Mouse (Mus musculus) midbrain, postnatal 0 days (tissue): ENCODE measurements around the gene Pold2. TPM values are rescaled to one million over a fixed set of nuclear protein-coding genes. Genes with fewer than 3 reads are reported as not detected.

Experiments used
- ATAC-seq: fragments of 200-750 bp; cut with Nextera tagmentation; 2 replicates; pipeline ENCODE4 v1.8.0; 2017; ENCODE audit warnings: moderate number of reproducible peaks, mild to moderate bottlenecking, moderate TSS enrichment, moderate library complexity; ENCODE audit not compliant: low FRiP score
- DNase-seq: peaks from one replicate; pipeline ENCODE4 v3.0.0-alpha.2; 2015; ENCODE audit warnings: low spot score
- H3K27ac ChIP-seq: fragments of 300-500 bp; sonication (generic); 2 replicates; pipeline ENCODE4 v1.5.1; 2014; ENCODE audit warnings: low read depth, mild to moderate bottlenecking, low read length, mixed read lengths
- H3K27me3 ChIP-seq: fragments of 300-500 bp; sonication (generic); 2 replicates; pipeline ENCODE4 v1.6.1; 2014; ENCODE audit warnings: low read length, control low read depth, mixed read lengths; ENCODE audit not compliant: insufficient read depth
- H3K36me3 ChIP-seq: fragments of 300-500 bp; sonication (generic); 2 replicates; pipeline ENCODE4 v1.6.1; 2014; ENCODE audit warnings: low read length, control low read depth, mixed read lengths; ENCODE audit not compliant: insufficient read depth
- H3K4me1 ChIP-seq: fragments of 300-500 bp; sonication (generic); 2 replicates; pipeline ENCODE4 v1.6.1; 2014; ENCODE audit warnings: mild to moderate bottlenecking, control low read depth, antibody characterized with exemption, low read length, mixed read lengths; ENCODE audit not compliant: insufficient read depth
- H3K4me2 ChIP-seq: fragments of 300-500 bp; sonication (generic); 2 replicates; pipeline ENCODE4 v1.6.1; 2014; ENCODE audit warnings: low read depth, mild to moderate bottlenecking, low read length, mixed read lengths; ENCODE audit not compliant: poor library complexity, severe bottlenecking
- H3K4me3 ChIP-seq: fragments of 300-500 bp; sonication (generic); 2 replicates; pipeline ENCODE4 v1.5.1; 2014; ENCODE audit warnings: low read depth, mild to moderate bottlenecking, low read length, moderate library complexity
- H3K9ac ChIP-seq: fragments of 300-500 bp; sonication (generic); replicated peaks from 2 replicates; pipeline ENCODE4 v1.6.1; 2014; ENCODE audit warnings: mild to moderate bottlenecking, low read length, moderate library complexity, mixed read lengths; ENCODE audit not compliant: poor library complexity, severe bottlenecking
- H3K9me3 ChIP-seq: fragments of 300-500 bp; sonication (generic); 2 replicates; pipeline ENCODE4 v1.6.1; 2016; ENCODE audit warnings: low read length, control low read depth
- CTCF ChIP-seq: IDR thresholded peaks from 2 replicates; pipeline ENCODE4 v1.5.1; 2016; ENCODE audit warnings: antibody characterized with exemption, mild to moderate bottlenecking
- WGBS: fragments of 180-500 bp; shearing (Covaris S2); extraction: QIAGEN DNeasy Blood & Tissue Kit; methylation state at CpG from one replicate; pipeline ENCODE4 v1.1.7; 2014; 5-methylcytosine and 5-hydroxymethylcytosine counted together
- polyA plus RNA-seq: library from polyadenylated mRNA; unstranded; fragments of >200 nt; fragmentation: Nextera tagmentation; extraction: Ambion mirVana; gene quantifications from 2 replicates; pipeline ENCODE4 v1.2.1, GENCODE M21; 2015
- total RNA-seq: library from RNA; depleted of rRNA; stranded (reverse); fragments of >200 nt; gene quantifications from 2 replicates; pipeline ENCODE4 v1.2.3, GENCODE M21; 2014

The Pold2 gene
- total and polyA plus RNA-seq, 2 experiments from 2014 or later, result 30.3 to 41.1 TPM

GRCm38 (mm10) chr11:5861678-5862393, 16.3 kb downstream of the Pold2 start, which contains the start of gene Aebp1:
Gene Aebp1 (plus strand): TSS chr11:5861947.
- 4% methylated on average over 53 of the region's 59 CpGs for WGBS
- ATAC-seq (0 out of 2 replicates have a peak, but pooled peaks have one; percentile 41), DNase-seq (peak; percentile 9)
- peaks cover 26% of the 10 kb centered on the region for H3K27me3 ChIP-seq
- no peak within 1 kb of the TSS for H3K27ac ChIP-seq
- peak within 1 kb of the TSS; percentile 49 for H3K4me2 ChIP-seq
- H3K9me3 ChIP-seq, result no peaks in the 10 kb centered on the region
- no peak for TF ChIP-seq CTCF
- H3K4me3 ChIP-seq, result peak within 1 kb of the TSS; percentile 34
- H3K4me1 ChIP-seq, result no peaks in the 10 kb centered on the region
- no peak within 1 kb of the TSS for H3K9ac ChIP-seq
- no peaks in the 10 kb centered on the region for H3K36me3 ChIP-seq

- H3K4me3 ChIP-seq, result no peak overlapping the region
- no peak overlapping the region for H3K27ac ChIP-seq
- H3K4me1 ChIP-seq, result no peaks in the 10 kb centered on the region
- peaks cover 26% of the 10 kb centered on the region for H3K27me3 ChIP-seq
- H3K4me2 ChIP-seq, result no peak overlapping the region
- WGBS, result 59% methylated on average over 6 of the region's 6 CpGs
- no peak for TF ChIP-seq CTCF
- H3K9ac ChIP-seq, result no peak overlapping the region
- H3K36me3 ChIP-seq, result no peaks in the 10 kb centered on the region
- H3K9me3 ChIP-seq, result no peaks in the 10 kb centered on the region
- DNase-seq (no peak), ATAC-seq (no peak)
These were observed 17.5 kb downstream of the Pold2 start for GRCm38 (mm10) chr11:5860639-5861038.

DNA sequence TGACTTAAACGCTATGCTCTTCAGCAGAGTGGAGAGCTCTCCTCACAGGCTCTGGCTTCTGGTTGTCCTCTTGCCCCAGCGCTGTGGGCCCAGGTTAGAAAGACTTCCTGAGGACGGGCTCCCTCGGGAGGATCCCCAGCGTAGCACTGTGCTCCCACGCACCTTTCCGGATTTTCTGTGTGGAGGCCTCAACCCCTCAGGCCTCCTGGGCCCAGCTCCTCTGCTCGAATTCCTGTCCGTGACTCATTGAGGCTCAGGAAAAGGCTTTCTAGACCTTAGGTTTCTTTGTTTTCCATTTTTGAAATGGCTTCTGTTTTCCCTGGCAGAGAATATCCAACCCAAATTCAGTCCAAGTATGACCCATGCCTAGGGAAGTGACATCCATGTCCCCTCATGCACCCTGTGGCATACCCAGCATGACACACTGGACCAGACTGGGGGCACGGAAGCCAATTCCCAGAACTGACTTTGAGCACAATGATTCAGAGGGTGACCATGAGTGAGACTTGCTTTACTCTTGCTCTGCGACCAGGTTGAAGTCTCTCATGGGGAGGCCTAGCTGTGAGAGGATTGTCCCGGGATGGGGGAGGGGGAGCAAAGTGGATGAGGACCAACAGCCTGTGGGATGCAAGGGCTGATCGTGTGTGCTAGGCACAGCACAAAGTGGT, 18.1 kb downstream of the Pold2 start:
- Histone ChIP-seq H3K36me3 (no peaks in the 10 kb centered on the region), H3K4me3 (no peak overlapping the region), H3K27ac (no peak overlapping the region), H3K9me3 (no peaks in the 10 kb centered on the region), H3K4me1 (no peaks in the 10 kb centered on the region), H3K27me3 (peaks cover 26% of the 10 kb centered on the region), H3K4me2 (no peak overlapping the region), H3K9ac (no peak overlapping the region)
- DNase-seq (no peak), ATAC-seq (no peak)
- 87% methylated on average over 13 of the region's 13 CpGs for WGBS
- TF ChIP-seq CTCF, result no peak

DNA sequence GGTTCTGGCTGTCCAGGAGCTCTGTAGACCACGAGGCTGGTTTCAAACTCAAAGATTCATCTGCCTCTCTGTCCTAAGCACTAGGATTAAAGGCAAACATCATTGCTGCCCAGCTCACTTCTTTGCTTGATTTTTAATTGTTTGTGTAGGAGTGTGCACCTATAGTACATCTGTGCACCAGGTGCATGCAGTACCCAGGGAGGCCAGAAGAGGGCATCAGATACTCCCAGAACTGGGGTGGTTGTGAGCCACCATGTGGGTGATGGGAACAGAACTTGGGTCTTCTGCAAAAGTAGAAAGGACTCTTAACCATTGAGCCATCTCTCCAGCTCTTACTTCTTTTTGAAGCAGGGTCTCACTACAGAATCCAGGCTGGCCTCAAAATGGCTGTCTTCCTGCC, 19.4 kb downstream of the Pold2 start:
- Histone ChIP-seq H3K4me2 (no peak overlapping the region), H3K36me3 (no peaks in the 10 kb centered on the region), H3K4me3 (no peak overlapping the region), H3K27ac (no peak overlapping the region), H3K9me3 (no peaks in the 10 kb centered on the region), H3K4me1 (no peaks in the 10 kb centered on the region), H3K9ac (no peak overlapping the region), H3K27me3 (peaks cover 26% of the 10 kb centered on the region)
- no peak for DNase-seq
- WGBS, result 93% methylated on average over 1 of the region's 1 CpGs
- TF ChIP-seq CTCF, result peak; percentile 30
- ATAC-seq, result no peak

DNA sequence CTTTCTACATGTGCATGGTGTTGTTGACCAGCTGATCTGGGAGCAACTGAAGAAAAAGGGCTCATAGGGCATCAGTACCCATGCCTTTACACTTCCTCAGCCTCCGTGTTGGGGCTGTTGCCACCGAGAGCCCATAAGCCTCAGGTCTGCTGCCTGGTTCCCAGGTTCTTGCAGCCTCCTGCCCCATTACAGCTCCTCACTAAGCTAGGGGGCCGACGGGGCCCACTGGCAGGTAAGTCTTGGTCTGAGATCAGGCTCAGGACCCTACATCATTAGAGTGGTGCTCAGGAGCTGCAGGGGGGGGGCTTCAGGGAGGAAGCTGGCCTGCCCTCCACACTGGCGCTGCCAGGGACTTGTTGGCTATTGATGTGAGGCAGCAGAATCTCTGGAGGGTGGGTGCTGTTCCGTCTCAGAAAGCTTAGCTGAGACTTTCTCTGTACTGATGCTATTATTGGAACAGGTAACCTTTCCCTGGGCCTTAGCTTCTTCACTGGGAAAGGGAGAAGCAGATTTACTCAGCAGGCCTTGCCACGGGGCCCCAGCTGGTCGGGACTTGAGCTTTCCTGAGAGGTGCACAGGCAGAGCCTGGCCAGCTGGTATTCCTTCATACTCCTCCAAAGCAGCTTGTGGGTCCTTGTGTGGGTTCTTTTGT, 21.5 kb downstream of the Pold2 start:
- Histone ChIP-seq H3K27ac (no peak overlapping the region), H3K9ac (no peak overlapping the region), H3K36me3 (no peaks in the 10 kb centered on the region), H3K9me3 (no peaks in the 10 kb centered on the region), H3K4me3 (no peak overlapping the region), H3K4me1 (no peaks in the 10 kb centered on the region), H3K4me2 (no peak overlapping the region), H3K27me3 (peaks cover 14% of the 10 kb centered on the region)
- ATAC-seq, result no peak
- no peak for DNase-seq
- TF ChIP-seq CTCF, result no peak
- WGBS, result 78% methylated on average over 8 of the region's 8 CpGs

- ATAC-seq (peak; percentile 52; the same call in 1 of the 2 replicates), DNase-seq (peak; percentile 63)
- no peaks in the 10 kb centered on the region for H3K4me1 ChIP-seq
- H3K27me3 ChIP-seq, result peaks cover 7% of the 10 kb centered on the region; the same call in 1 of the 2 replicates
- H3K4me3 ChIP-seq, result no peak overlapping the region
- no peak overlapping the region for H3K4me2 ChIP-seq
- H3K27ac ChIP-seq, result no peak overlapping the region
- TF ChIP-seq CTCF, result no peak
- H3K9ac ChIP-seq, result no peak overlapping the region
- no peaks in the 10 kb centered on the region for H3K36me3 ChIP-seq
- no peaks in the 10 kb centered on the region for H3K9me3 ChIP-seq
- WGBS, result 42% methylated on average over 7 of the region's 7 CpGs
These were observed 22.2 kb downstream of the Pold2 start for GRCm38 (mm10) chr11:5855902-5856301.
